Mouse (Mus musculus) liver, embryonic 14.5 days (tissue): ENCODE results near the gene Samd15. TPM values are rescaled to one million over a fixed set of nuclear protein-coding genes. Genes with fewer than 3 reads are reported as not detected.

Experiments
- ATAC-seq: fragments of 200-750 bp; cut with Nextera tagmentation; 2 replicates; pipeline ENCODE4 v1.8.0; 2017; ENCODE audit warnings: moderate number of reproducible peaks, mild to moderate bottlenecking, moderate library complexity; ENCODE audit not compliant: insufficient read depth
- DNase-seq, 3 experiments: peaks; one replicate each; pipeline ENCODE4 v3.0.0-alpha.2; 2012 to 2013; ENCODE audit warnings: low read depth in 3 of 3, low spot score in 3 of 3
- H3K27ac ChIP-seq: fragments of 300-500 bp; sonication (generic); 2 replicates; pipeline ENCODE4 v1.5.1; 2014; ENCODE audit warnings: moderate library complexity, mild to moderate bottlenecking, control low read depth, inconsistent platforms
- H3K27me3 ChIP-seq: fragments of 300-500 bp; sonication (generic); 2 replicates; pipeline ENCODE4 v1.6.1; 2014; ENCODE audit warnings: mild to moderate bottlenecking, low read length, moderate library complexity; ENCODE audit not compliant: control insufficient read depth, insufficient read depth
- H3K36me3 ChIP-seq: fragments of 300-500 bp; sonication (generic); replicated peaks from 2 replicates; pipeline ENCODE4 v1.6.1; 2014; ENCODE audit warnings: low read depth; ENCODE audit not compliant: control insufficient read depth, insufficient read depth
- H3K4me1 ChIP-seq, 2 experiments: fragments of 200-500 bp in 1 of 2; fragments of 300-500 bp in 1 of 2; sonication (generic) in 1 of 2; replicated peaks; 2 replicates each; pipeline ENCODE4 v1.6.1; 2012 to 2014; ENCODE audit warnings: antibody characterized with exemption in 1 of 2, inconsistent platforms in 1 of 2, low read length in 1 of 2; ENCODE audit not compliant: control insufficient read depth in 2 of 2, insufficient read depth in 2 of 2
- H3K4me2 ChIP-seq: fragments of 300-500 bp; sonication (generic); 2 replicates; pipeline ENCODE4 v1.6.1; 2014; ENCODE audit warnings: low read depth, mild to moderate bottlenecking, control low read depth, moderate library complexity
- H3K4me3 ChIP-seq, 2 experiments: fragments of 200-500 bp in 1 of 2; fragments of 300-500 bp in 1 of 2; sonication (generic) in 1 of 2; 2 replicates each; pipeline ENCODE4 v1.5.1; 2012 to 2014; ENCODE audit warnings: low read depth in 2 of 2, low read length in 2 of 2, mild to moderate bottlenecking in 2 of 2, control low read depth in 1 of 2, inconsistent platforms in 1 of 2, moderate library complexity in 1 of 2; ENCODE audit not compliant: insufficient read depth in 1 of 2
- H3K9ac ChIP-seq: fragments of 300-500 bp; sonication (generic); replicated peaks from 2 replicates; pipeline ENCODE4 v1.6.1; 2014; ENCODE audit warnings: mild to moderate bottlenecking, control low read depth, moderate library complexity
- H3K9me3 ChIP-seq: fragments of 300-500 bp; sonication (generic); 2 replicates; pipeline ENCODE4 v1.6.1; 2016; ENCODE audit warnings: low read length, mixed read lengths; ENCODE audit not compliant: control insufficient read depth
- CTCF ChIP-seq: IDR thresholded peaks from 2 replicates; pipeline ENCODE4 v1.5.1; 2016; ENCODE audit warnings: antibody characterized with exemption, low read depth, control low read depth
- EP300 ChIP-seq: IDR thresholded peaks from 2 replicates; pipeline ENCODE4 v1.6.1; 2016; ENCODE audit warnings: antibody characterized with exemption, low read depth
- WGBS: fragments of 180-500 bp; shearing (Covaris S2); extraction: QIAGEN DNeasy Blood & Tissue Kit; methylation state at CpG from one replicate; pipeline ENCODE4 v1.1.7; 2014; ENCODE audit not compliant: insufficient replicate concordance; 5-methylcytosine and 5-hydroxymethylcytosine counted together
- polyA plus RNA-seq, 2 experiments: library from polyadenylated mRNA; depleted of rRNA in 1 of 2; stranded (reverse) in 1 of 2; unstranded in 1 of 2; fragments of >200 nt; fragmentation: Nextera tagmentation in 1 of 2; extraction: Ambion mirVana in 1 of 2; gene quantifications; 2 replicates each; pipeline versions ENCODE4 v1.2.1 to v1.2.3; 2012 to 2014

Samd15 gene
- polyA plus RNA-seq, 2 experiments = 0.03 to 7.6 TPM

GRCm38 (mm10) chr12:87250161-87250560 is 50.6 kb downstream of the Samd15 start:
- no peaks in the 10 kb centered on the region for H3K9me3 ChIP-seq
- TF ChIP-seq CTCF (no peak), EP300 (no peak)
- no peak overlapping the region for H3K9ac ChIP-seq
- H3K4me1 ChIP-seq = peaks cover 3 to 7% of the 10 kb centered on the region in 2 experiments; a peak in 3 of 4 replicates
- no peak overlapping the region for H3K27ac ChIP-seq
- peaks cover 9% of the 10 kb centered on the region; the same call in 1 of the 2 replicates for H3K36me3 ChIP-seq
- no peaks in the 10 kb centered on the region for H3K27me3 ChIP-seq
- 48% methylated on average over 6 of the region's 6 CpGs for WGBS
- 0 out of 2 replicates have a peak overlapping the region, but pooled peaks have one; percentile 3 for H3K4me2 ChIP-seq
- no peak for DNase-seq
- H3K4me3 ChIP-seq = no peak overlapping the region
- peak; percentile 56 for ATAC-seq

GRCm38 (mm10) chr12:87253878-87254277 is 54.4 kb downstream of the Samd15 start:
- peaks cover 3 to 16% of the 10 kb centered on the region in 2 experiments; a peak in 3 of 4 replicates for H3K4me1 ChIP-seq
- no peak for DNase-seq
- TF ChIP-seq CTCF (no peak), EP300 (no peak)
- H3K4me2 ChIP-seq = no peak overlapping the region
- no peak overlapping the region for H3K4me3 ChIP-seq
- no peaks in the 10 kb centered on the region for H3K9me3 ChIP-seq
- no peak overlapping the region for H3K27ac ChIP-seq
- H3K9ac ChIP-seq = no peak overlapping the region
- H3K36me3 ChIP-seq = peaks cover 11% of the 10 kb centered on the region
- ATAC-seq = no peak
- WGBS = 78% methylated on average over 6 of the region's 6 CpGs
- no peaks in the 10 kb centered on the region for H3K27me3 ChIP-seq

GRCm38 (mm10) chr12:87256629-87257028 is 57.1 kb downstream of the Samd15 start:
- WGBS = 74% methylated on average over 5 of the region's 5 CpGs
- H3K4me2 ChIP-seq = no peak overlapping the region
- no peaks in the 10 kb centered on the region for H3K27me3 ChIP-seq
- H3K4me3 ChIP-seq = no peak overlapping the region
- no peaks in the 10 kb centered on the region for H3K9me3 ChIP-seq
- H3K27ac ChIP-seq = no peak overlapping the region
- TF ChIP-seq EP300 (no peak), CTCF (no peak)
- no peak for DNase-seq
- no peak overlapping the region for H3K9ac ChIP-seq
- H3K4me1 ChIP-seq = peaks cover 0 to 9% of the 10 kb centered on the region in 2 experiments; a peak in 2 of 4 replicates
- peak; percentile 61; the same call in 1 of the 2 replicates for ATAC-seq
- peaks cover 11% of the 10 kb centered on the region for H3K36me3 ChIP-seq

GRCm38 (mm10) chr12:87260562-87260961 is 61.0 kb downstream of the Samd15 start:
- H3K27me3 ChIP-seq = no peaks in the 10 kb centered on the region
- no peak overlapping the region for H3K4me2 ChIP-seq
- H3K36me3 ChIP-seq = peaks cover 3% of the 10 kb centered on the region
- no peak overlapping the region for H3K27ac ChIP-seq
- H3K9me3 ChIP-seq = no peaks in the 10 kb centered on the region
- DNase-seq (no peak), ATAC-seq (no peak)
- peaks cover 2 to 9% of the 10 kb centered on the region in 2 experiments; a peak in 3 of 4 replicates for H3K4me1 ChIP-seq
- 87% methylated on average over 8 of the region's 8 CpGs for WGBS
- TF ChIP-seq CTCF = no peak
- no peak for TF ChIP-seq EP300
- H3K4me3 ChIP-seq = no peak overlapping the region
- H3K9ac ChIP-seq = no peak overlapping the region

Other genes starting within 250 kb of the Samd15 start
- gene Zdhhc22, start 209.3 kb upstream of the Samd15 start, polyA plus RNA-seq (2012; rRNA removed) = not detected in 2 replicates
- not detected in 2 replicates for gene Zdhhc22, start 209.3 kb upstream of the Samd15 start, polyA plus RNA-seq (2014; fragmentation: Nextera tagmentation; extraction: Ambion mirVana)
- 0.02 TPM in 1 of 2 replicates, not detected in the other for gene Tmem63c, start 178.4 kb upstream of the Samd15 start, polyA plus RNA-seq (2012; rRNA removed)
- gene Tmem63c, start 178.4 kb upstream of the Samd15 start, polyA plus RNA-seq (2014; fragmentation: Nextera tagmentation; extraction: Ambion mirVana) = not detected in 2 replicates
- gene Ngb, start 97.2 kb upstream of the Samd15 start, polyA plus RNA-seq (2012; rRNA removed) = 0.04 TPM in 1 of 2 replicates, not detected in the other
- 0.11 TPM in 1 of 2 replicates, not detected in the other for gene Ngb, start 97.2 kb upstream of the Samd15 start, polyA plus RNA-seq (2014; fragmentation: Nextera tagmentation; extraction: Ambion mirVana)
- gene Gstz1, start 52.6 kb upstream of the Samd15 start, polyA plus RNA-seq (2012; rRNA removed) = 94.8 and 115 TPM in 2 replicates
- gene Gstz1, start 52.6 kb upstream of the Samd15 start, polyA plus RNA-seq (2014; fragmentation: Nextera tagmentation; extraction: Ambion mirVana) = 91.0 and 101 TPM in 2 replicates
- 2.6 and 2.8 TPM in 2 replicates for gene Pomt2, start 51.8 kb upstream of the Samd15 start, polyA plus RNA-seq (2012; rRNA removed)
- gene Pomt2, start 51.8 kb upstream of the Samd15 start, polyA plus RNA-seq (2014; fragmentation: Nextera tagmentation; extraction: Ambion mirVana) = 3.9 and 4.9 TPM in 2 replicates
- gene Tmed8, start 731 bp downstream of the Samd15 start, polyA plus RNA-seq (2012; rRNA removed) = 0.62 and 0.80 TPM in 2 replicates
- 0.50 and 0.99 TPM in 2 replicates for gene Tmed8, start 731 bp downstream of the Samd15 start, polyA plus RNA-seq (2014; fragmentation: Nextera tagmentation; extraction: Ambion mirVana)
- 0.16 and 0.26 TPM in 2 replicates for gene Noxred1, start 39.0 kb downstream of the Samd15 start, polyA plus RNA-seq (2012; rRNA removed)
- 0.28 TPM in 1 of 2 replicates, not detected in the other for gene Noxred1, start 39.0 kb downstream of the Samd15 start, polyA plus RNA-seq (2014; fragmentation: Nextera tagmentation; extraction: Ambion mirVana)
- 6.1 and 7.8 TPM in 2 replicates for gene Vipas39, start 66.5 kb downstream of the Samd15 start, polyA plus RNA-seq (2012; rRNA removed)
- gene Vipas39, start 66.5 kb downstream of the Samd15 start, polyA plus RNA-seq (2014; fragmentation: Nextera tagmentation; extraction: Ambion mirVana) = 8.0 and 10.4 TPM in 2 replicates
- 66.5 and 119 TPM in 2 replicates for gene Ahsa1, start 66.8 kb downstream of the Samd15 start, polyA plus RNA-seq (2012; rRNA removed)
- 109 and 117 TPM in 2 replicates for gene Ahsa1, start 66.8 kb downstream of the Samd15 start, polyA plus RNA-seq (2014; fragmentation: Nextera tagmentation; extraction: Ambion mirVana)
- gene Ism2, start 100.0 kb downstream of the Samd15 start, polyA plus RNA-seq (2012; rRNA removed) = 0.07 and 0.11 TPM in 2 replicates
- gene Ism2, start 100.0 kb downstream of the Samd15 start, polyA plus RNA-seq (2014; fragmentation: Nextera tagmentation; extraction: Ambion mirVana) = 0.08 and 0.32 TPM in 2 replicates
- 4.6 and 8.0 TPM in 2 replicates for gene Sptlc2, start 188.6 kb downstream of the Samd15 start, polyA plus RNA-seq (2012; rRNA removed)
- gene Sptlc2, start 188.6 kb downstream of the Samd15 start, polyA plus RNA-seq (2014; fragmentation: Nextera tagmentation; extraction: Ambion mirVana) = 28.2 TPM in 2 replicates
- gene Slirp, start 244.2 kb downstream of the Samd15 start, polyA plus RNA-seq (2012; rRNA removed) = 38.5 and 44.2 TPM in 2 replicates
- gene Slirp, start 244.2 kb downstream of the Samd15 start, polyA plus RNA-seq (2014; fragmentation: Nextera tagmentation; extraction: Ambion mirVana) = 180 and 182 TPM in 2 replicates
- 12.0 and 16.3 TPM in 2 replicates for gene Alkbh1, start 244.3 kb downstream of the Samd15 start, polyA plus RNA-seq (2012; rRNA removed)
- gene Alkbh1, start 244.3 kb downstream of the Samd15 start, polyA plus RNA-seq (2014; fragmentation: Nextera tagmentation; extraction: Ambion mirVana) = 10.4 TPM in 2 replicates